In the genomic region with DNA sequence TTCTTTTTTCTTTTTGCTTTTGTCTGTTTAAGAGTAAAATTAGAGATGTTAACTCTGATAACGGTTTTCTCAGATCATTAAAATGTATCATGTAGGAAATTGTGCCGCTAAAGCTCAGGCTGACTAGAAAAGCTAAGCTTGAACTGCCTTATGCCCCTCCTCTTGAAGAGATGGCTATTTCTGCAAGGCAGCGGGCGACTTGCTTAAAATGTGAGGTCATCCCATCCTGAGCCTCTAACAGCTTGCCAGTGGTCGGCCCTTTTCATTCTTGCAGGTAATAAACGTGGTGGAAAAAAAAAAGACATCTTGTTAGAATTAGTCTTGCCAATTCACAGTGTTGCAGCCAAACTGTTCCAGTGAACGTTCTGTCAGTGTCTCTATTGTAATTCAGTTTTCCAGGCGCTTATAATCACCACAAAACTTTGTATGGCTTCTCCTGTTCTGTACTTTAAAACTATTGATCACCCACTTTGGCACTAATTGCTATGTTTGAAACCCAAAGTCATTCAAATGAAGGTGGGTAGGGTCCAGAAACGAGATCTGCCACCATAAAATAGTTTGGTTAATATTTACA, we compare ENCODE assay signal across 7 mouse cellular contexts. TPM values are rescaled to one million over a fixed set of nuclear protein-coding genes. Genes with fewer than 3 reads are reported as not detected.
DNase-seq lines count a peak whose midpoint lies in the region; ATAC-seq lines count a peak whose summit lies in the region.

No protein-coding gene starts in this region.

- peak overlapping the region; percentile 99 for H3K4me3 ChIP-seq in forebrain, embryonic 15.5 days
- H3K4me3 ChIP-seq in limb, embryonic 15.5 days: peak overlapping the region; percentile 98
- H3K4me3 ChIP-seq in stomach, embryonic 15.5 days (replicated peaks): peak overlapping the region; percentile 87

- no peak for ATAC-seq in forebrain, embryonic 15.5 days (replicated peaks)
- no peak for ATAC-seq in limb, embryonic 15.5 days (ENCODE audit: insufficient number of reproducible peaks, low FRiP score, low TSS enrichment, low read depth)
- ATAC-seq in stomach, embryonic 15.5 days (ENCODE audit: insufficient read depth, low FRiP score, low read depth): no peak

- no peaks in the 10 kb centered on the region for H3K27me3 ChIP-seq in forebrain, embryonic 15.5 days
- H3K27me3 ChIP-seq in limb, embryonic 15.5 days: no peaks in the 10 kb centered on the region
- H3K27me3 ChIP-seq in stomach, embryonic 15.5 days (replicated peaks): no peaks in the 10 kb centered on the region

- peaks cover 54% of the 10 kb centered on the region for H3K4me1 ChIP-seq in forebrain, embryonic 15.5 days
- H3K4me1 ChIP-seq in limb, embryonic 15.5 days: peaks cover 28% of the 10 kb centered on the region
- 0 out of 2 replicates have a peak, but pooled peaks cover 10% of the 10 kb centered on the region for H3K4me1 ChIP-seq in stomach, embryonic 15.5 days

- no peaks in the 10 kb centered on the region for H3K9me3 ChIP-seq in forebrain, embryonic 15.5 days
- H3K9me3 ChIP-seq in limb, embryonic 15.5 days: no peaks in the 10 kb centered on the region
- no peaks in the 10 kb centered on the region for H3K9me3 ChIP-seq in stomach, embryonic 15.5 days

- DNase-seq in lung, postnatal 10 days: peak; percentile 26
- no peak for DNase-seq in lung, postnatal 25 days (ENCODE audit: low spot score)
- DNase-seq in yolk sac, embryonic 10.5 days (ENCODE audit: low spot score): no peak
- no peak for DNase-seq in layer of hippocampus, adult 8-10 months (ENCODE audit: low spot score in 2 of 2)

- WGBS in forebrain, embryonic 15.5 days: 6% methylated on average over 9 of the region's 9 CpGs
- 16% methylated on average over 9 of the region's 9 CpGs for WGBS in limb, embryonic 15.5 days
- 34% methylated on average over 9 of the region's 9 CpGs for WGBS in stomach, embryonic 15.5 days

- peak overlapping the region; percentile 84 for H3K4me2 ChIP-seq in forebrain, embryonic 15.5 days (replicated peaks)
- peak overlapping the region; percentile 91 for H3K4me2 ChIP-seq in limb, embryonic 15.5 days
- peak overlapping the region; percentile 85 for H3K4me2 ChIP-seq in stomach, embryonic 15.5 days

- H3K36me3 ChIP-seq in forebrain, embryonic 15.5 days: no peaks in the 10 kb centered on the region
- no peaks in the 10 kb centered on the region for H3K36me3 ChIP-seq in limb, embryonic 15.5 days
- no peaks in the 10 kb centered on the region for H3K36me3 ChIP-seq in stomach, embryonic 15.5 days

- H3K27ac ChIP-seq in forebrain, embryonic 15.5 days (replicated peaks): peak overlapping the region; percentile 98
- no peak overlapping the region for H3K27ac ChIP-seq in limb, embryonic 15.5 days
- no peak overlapping the region for H3K27ac ChIP-seq in stomach, embryonic 15.5 days

- H3K9ac ChIP-seq in forebrain, embryonic 15.5 days (replicated peaks): peak overlapping the region; percentile 98
- no peak overlapping the region for H3K9ac ChIP-seq in limb, embryonic 15.5 days
- H3K9ac ChIP-seq in stomach, embryonic 15.5 days: no peak overlapping the region; the same call in 1 of the 2 replicates

RNA-seq across cellular contexts. Expression of gene Bach2, which starts 1.9 kb away (rescaled TPM):
- polyA plus RNA-seq in forebrain, embryonic 15.5 days (2015; fragmentation: Nextera tagmentation; extraction: Ambion mirVana): 33.8 and 34.9 TPM in 2 replicates
- 5.8 TPM in 2 replicates for polyA plus RNA-seq in limb, embryonic 15.5 days (2015; fragmentation: Nextera tagmentation; extraction: Ambion mirVana)
- 5.2 TPM in 2 replicates for polyA plus RNA-seq in stomach, embryonic 15.5 days (2015; fragmentation: Nextera tagmentation; extraction: Ambion mirVana)
- total RNA-seq in layer of hippocampus, adult 8-10 months (2022): 10 to 100 TPM; 15.1 to 17.9 (median 17.0) TPM
